Mouse (Mus musculus): ENCODE measurements around the gene Fibcd1. TPM values are rescaled to one million over a fixed set of nuclear protein-coding genes. Genes with fewer than 3 reads are reported as not detected.

The Fibcd1 gene
- total RNA-seq, 2 experiments from 2014 or later: 7.9 to 11.4 TPM

GRCm38 (mm10) chr2:31855991-31856390, 10.2 kb upstream of the Fibcd1 start:
- intact Hi-C loops (cut with DNase I): no loop called here
- no peak for DNase-seq (ENCODE audit: extremely low spot score in 1 of 2, low spot score in 2 of 2)
- Histone ChIP-seq H3K4me3 (no peak overlapping the region), H3K27ac (no peak overlapping the region)
- TF ChIP-seq CTCF (IDR thresholded peaks at IDR 0.05): no peak

- DNase-seq (ENCODE audit: extremely low spot score in 1 of 2, low spot score in 2 of 2): no peak
- TF ChIP-seq CTCF (IDR thresholded peaks at IDR 0.05): no peak
- intact Hi-C loops (cut with DNase I): no loop called here
- no peak overlapping the region for H3K4me3 ChIP-seq
- no peak overlapping the region for H3K27ac ChIP-seq
Measured at GRCm38 (mm10) chr2:31850141-31850540, 4.3 kb upstream of the Fibcd1 start.

- Histone ChIP-seq H3K4me3 (no peak overlapping the region), H3K27ac (no peak overlapping the region)
- no peak for DNase-seq (ENCODE audit: extremely low spot score in 1 of 2, low spot score in 2 of 2)
- intact Hi-C loops (cut with DNase I): no loop called here
- TF ChIP-seq CTCF (IDR thresholded peaks at IDR 0.05): peak; percentile 53
Measured at GRCm38 (mm10) chr2:31847908-31848307, 2.1 kb upstream of the Fibcd1 start.

- TF ChIP-seq CTCF (IDR thresholded peaks at IDR 0.05): no peak
- Histone ChIP-seq H3K27ac (no peak overlapping the region), H3K4me3 (peak overlapping the region; percentile 58; the same call in 1 of the 2 replicates)
- DNase-seq (ENCODE audit: extremely low spot score in 1 of 2, low spot score in 2 of 2): no peak
- intact Hi-C loops (cut with DNase I): no loop called here
Measured at GRCm38 (mm10) chr2:31846692-31847660, 1.2 kb upstream of the Fibcd1 start.

- TF ChIP-seq CTCF (IDR thresholded peaks at IDR 0.05): no peak
- no peak for DNase-seq (ENCODE audit: extremely low spot score in 1 of 2, low spot score in 2 of 2)
- no peak overlapping the region for H3K27ac ChIP-seq
- H3K4me3 ChIP-seq: peak overlapping the region; percentile 58
- intact Hi-C loops (cut with DNase I): no loop called here
Measured at GRCm38 (mm10) chr2:31845512-31845895, 301 bp downstream of the Fibcd1 start.

GRCm38 (mm10) chr2:31844729-31845136, 1.1 kb downstream of the Fibcd1 start:
- intact Hi-C loops (cut with DNase I): no loop called here
- Histone ChIP-seq H3K4me3 (no peak overlapping the region), H3K27ac (no peak overlapping the region)
- TF ChIP-seq CTCF (IDR thresholded peaks at IDR 0.05): no peak
- DNase-seq (ENCODE audit: extremely low spot score in 1 of 2, low spot score in 2 of 2): no peak

GRCm38 (mm10) chr2:31838868-31839267, 6.9 kb downstream of the Fibcd1 start:
- intact Hi-C loops (cut with DNase I): no loop called here
- DNase-seq (ENCODE audit: extremely low spot score in 1 of 2, low spot score in 2 of 2): no peak
- H3K4me3 ChIP-seq: no peak overlapping the region
- H3K27ac ChIP-seq: no peak overlapping the region
- no peak for TF ChIP-seq CTCF (IDR thresholded peaks at IDR 0.05)

- intact Hi-C loops (cut with DNase I): no loop called here
- DNase-seq (ENCODE audit: extremely low spot score in 1 of 2, low spot score in 2 of 2): no peak
- no peak overlapping the region for H3K4me3 ChIP-seq
- TF ChIP-seq CTCF (IDR thresholded peaks at IDR 0.05): no peak
- H3K27ac ChIP-seq: no peak overlapping the region
Measured at GRCm38 (mm10) chr2:31836985-31837384, 8.8 kb downstream of the Fibcd1 start.

GRCm38 (mm10) chr2:31836091-31836490, 9.7 kb downstream of the Fibcd1 start:
- Histone ChIP-seq H3K27ac (no peak overlapping the region), H3K4me3 (no peak overlapping the region)
- intact Hi-C loops (cut with DNase I): no loop called here
- no peak for TF ChIP-seq CTCF (IDR thresholded peaks at IDR 0.05)
- no peak for DNase-seq (ENCODE audit: extremely low spot score in 1 of 2, low spot score in 2 of 2)

- TF ChIP-seq CTCF (IDR thresholded peaks at IDR 0.05): no peak
- DNase-seq (ENCODE audit: extremely low spot score in 1 of 2, low spot score in 2 of 2): no peak
- Histone ChIP-seq H3K27ac (no peak overlapping the region), H3K4me3 (no peak overlapping the region)
- intact Hi-C loops (cut with DNase I): no loop called here
Measured at GRCm38 (mm10) chr2:31828311-31828825, 17.4 kb downstream of the Fibcd1 start.

- no peak overlapping the region for H3K4me3 ChIP-seq
- intact Hi-C loops (cut with DNase I): no loop called here
- peak; percentile 54 to 62 for DNase-seq (ENCODE audit: extremely low spot score in 1 of 2, low spot score in 2 of 2)
- no peak overlapping the region for H3K27ac ChIP-seq
- no peak for TF ChIP-seq CTCF (IDR thresholded peaks at IDR 0.05)
Measured at GRCm38 (mm10) chr2:31827877-31828276, 17.9 kb downstream of the Fibcd1 start.
